ENCODE assay signal across 32 mouse cellular contexts in the genomic region with DNA sequence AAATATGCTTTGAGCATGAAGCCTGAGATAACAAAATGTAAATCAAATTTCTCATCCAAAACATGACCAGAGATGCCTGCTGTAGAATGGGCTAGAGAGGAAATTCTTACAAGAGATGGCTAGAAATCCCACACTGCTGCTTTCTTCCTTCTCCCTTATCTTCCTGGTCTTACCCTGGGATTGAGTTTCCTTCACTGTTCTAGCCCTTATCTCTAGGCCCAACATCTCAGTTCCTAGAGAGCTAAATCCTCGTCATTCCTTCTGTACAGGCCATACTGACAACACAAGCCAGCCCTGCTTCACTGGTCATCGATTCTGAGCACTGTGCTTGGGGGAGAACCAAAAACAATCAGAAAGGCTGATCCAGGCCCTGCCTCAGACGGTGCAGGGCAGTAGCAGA. TPM values are rescaled to one million over a fixed set of nuclear protein-coding genes. Genes with fewer than 3 reads are reported as not detected.
"Had no signal": no experiment of that assay in that cellular context is flagged by ENCODE, and none has a peak within 500 bp of the region (broad histone marks: within the 10 kb centered on the region; RNA-seq: fewer than 3 reads in every experiment).

No protein-coding gene starts in this region.

RNA-seq across cellular contexts. Expression of a gene that starts 1.6 kb away (rescaled TPM):
- total RNA-seq: left cerebral cortex, adult 8-10 months; left cerebral cortex, postnatal 10 days; left cerebral cortex, postnatal 14 days; left cerebral cortex, postnatal 25 days; left cerebral cortex, postnatal 36 days; left cerebral cortex, postnatal 4 days; liver, adult 2 months; midbrain, postnatal 0 days; monocyte, adult 5-6 weeks had no signal
- polyA plus RNA-seq: limb, embryonic 10.5 days; limb, embryonic 11.5 days; limb, embryonic 12.5 days; limb, embryonic 13.5 days; liver, adult 2 months; lung, adult 2 months; lung, embryonic 14.5 days; lung, embryonic 15.5 days; lung, embryonic 16.5 days; macrophage; midbrain, embryonic 10.5 days; midbrain, embryonic 11.5 days; midbrain, embryonic 12.5 days; midbrain, embryonic 13.5 days; midbrain, embryonic 14.5 days; midbrain, embryonic 15.5 days; midbrain, embryonic 16.5 days; midbrain, postnatal 0 days; neural tube, embryonic 11.5 days; neural tube, embryonic 13.5 days had no signal

RNA-seq across cellular contexts. Expression of a gene that starts 4.5 kb away (rescaled TPM):
- total RNA-seq: left cerebral cortex, adult 8-10 months; left cerebral cortex, postnatal 10 days; left cerebral cortex, postnatal 14 days; left cerebral cortex, postnatal 25 days; left cerebral cortex, postnatal 36 days; left cerebral cortex, postnatal 4 days; liver, adult 2 months; midbrain, postnatal 0 days; monocyte, adult 5-6 weeks had no signal
- polyA plus RNA-seq: limb, embryonic 10.5 days; limb, embryonic 12.5 days; limb, embryonic 13.5 days; limb, embryonic 15.5 days; liver, adult 2 months; lung, adult 2 months; lung, embryonic 16.5 days; lung, postnatal 0 days; macrophage; midbrain, embryonic 12.5 days; midbrain, embryonic 13.5 days; midbrain, embryonic 14.5 days; midbrain, embryonic 15.5 days; midbrain, embryonic 16.5 days; midbrain, postnatal 0 days; neural tube, embryonic 13.5 days had no signal

RNA-seq across cellular contexts. Expression of a gene that starts 7.2 kb away (rescaled TPM):
- total RNA-seq: left cerebral cortex, adult 8-10 months; left cerebral cortex, postnatal 10 days; left cerebral cortex, postnatal 14 days; left cerebral cortex, postnatal 25 days; left cerebral cortex, postnatal 36 days; left cerebral cortex, postnatal 4 days; liver, adult 2 months; midbrain, postnatal 0 days; monocyte, adult 5-6 weeks had no signal
- polyA plus RNA-seq: limb, embryonic 10.5 days; limb, embryonic 11.5 days; limb, embryonic 12.5 days; limb, embryonic 13.5 days; limb, embryonic 14.5 days; limb, embryonic 15.5 days; liver, adult 2 months; lung, adult 2 months; lung, embryonic 14.5 days; lung, embryonic 15.5 days; lung, embryonic 16.5 days; lung, postnatal 0 days; macrophage; midbrain, embryonic 10.5 days; midbrain, embryonic 12.5 days; midbrain, embryonic 13.5 days; midbrain, embryonic 14.5 days; midbrain, embryonic 15.5 days; midbrain, embryonic 16.5 days; midbrain, postnatal 0 days; neural tube, embryonic 12.5 days; neural tube, embryonic 13.5 days had no signal

RNA-seq across cellular contexts. Expression of a gene that starts 13.2 kb away (rescaled TPM):
- total RNA-seq: left cerebral cortex, adult 8-10 months; left cerebral cortex, postnatal 10 days; left cerebral cortex, postnatal 14 days; left cerebral cortex, postnatal 25 days; left cerebral cortex, postnatal 36 days; left cerebral cortex, postnatal 4 days; liver, adult 2 months; megakaryocyte, adult 5-6 weeks; midbrain, postnatal 0 days; monocyte, adult 5-6 weeks had no signal
- polyA plus RNA-seq: limb, embryonic 12.5 days; limb, embryonic 13.5 days; liver, adult 2 months; lung, adult 2 months; lung, embryonic 14.5 days; lung, embryonic 15.5 days; lung, embryonic 16.5 days; lung, postnatal 0 days; macrophage; midbrain, embryonic 11.5 days; midbrain, embryonic 13.5 days; midbrain, embryonic 14.5 days; midbrain, embryonic 15.5 days; midbrain, embryonic 16.5 days; midbrain, postnatal 0 days; neural tube, embryonic 11.5 days; neural tube, embryonic 12.5 days; neural tube, embryonic 13.5 days had no signal

RNA-seq across cellular contexts. Expression of a gene that starts 14.4 kb away (rescaled TPM):
- total RNA-seq: left cerebral cortex, adult 8-10 months; left cerebral cortex, postnatal 10 days; left cerebral cortex, postnatal 14 days; left cerebral cortex, postnatal 25 days; left cerebral cortex, postnatal 36 days; left cerebral cortex, postnatal 4 days; liver, adult 2 months; midbrain, postnatal 0 days; monocyte, adult 5-6 weeks had no signal
- polyA plus RNA-seq: limb, embryonic 15.5 days; liver, adult 2 months; lung, adult 2 months; lung, embryonic 14.5 days; lung, embryonic 15.5 days; macrophage; midbrain, embryonic 15.5 days; midbrain, embryonic 16.5 days; midbrain, postnatal 0 days had no signal
